Mouse (Mus musculus) central nervous system, embryonic 14 days (tissue): ENCODE data around the gene Adgrl3. TPM values are rescaled to one million over a fixed set of nuclear protein-coding genes. Genes with fewer than 3 reads are reported as not detected.

Experiments
- polyA plus RNA-seq: library from polyadenylated mRNA; depleted of rRNA; stranded (reverse); fragments of >200 nt; gene quantifications from 2 replicates; pipeline ENCODE4 v1.2.3, GENCODE M21; 2012; rRNA removed

Gene Adgrl3
- polyA plus RNA-seq: 50.8 and 58.5 TPM in 2 replicates

GRCm38 (mm10) chr5:81019590-81020254 is at the start of gene Adgrl3:
TSS of gene Adgrl3 (plus strand) at chr5:81020138.

